Mouse (Mus musculus) hindbrain, embryonic 11.5 days (tissue): ENCODE measurements around the gene Pygl. TPM values are rescaled to one million over a fixed set of nuclear protein-coding genes. Genes with fewer than 3 reads are reported as not detected.

Source experiments
- ATAC-seq: fragments of 200-750 bp; cut with Nextera tagmentation; 2 replicates; pipeline ENCODE4 v1.8.0; 2017; ENCODE audit warnings: mild to moderate bottlenecking, moderate TSS enrichment, moderate library complexity; ENCODE audit not compliant: low FRiP score
- DNase-seq: peaks from one replicate; pipeline ENCODE4 v3.0.0-alpha.2; 2015; ENCODE audit warnings: low spot score
- H3K27ac ChIP-seq: fragments of 300-500 bp; sonication (generic); 2 replicates; pipeline ENCODE4 v1.5.1; 2014; ENCODE audit warnings: mild to moderate bottlenecking, low read depth, low read length
- H3K27me3 ChIP-seq: fragments of 300-500 bp; sonication (generic); 2 replicates; pipeline ENCODE4 v1.6.1; 2014; ENCODE audit warnings: mild to moderate bottlenecking, low read length, moderate library complexity, mixed read lengths; ENCODE audit not compliant: control insufficient read depth, insufficient read depth
- H3K36me3 ChIP-seq: fragments of 300-500 bp; sonication (generic); 2 replicates; pipeline ENCODE4 v1.6.1; 2014; ENCODE audit warnings: mild to moderate bottlenecking, low read length, moderate library complexity, mixed read lengths; ENCODE audit not compliant: control insufficient read depth, insufficient read depth
- H3K4me1 ChIP-seq: fragments of 300-500 bp; sonication (generic); replicated peaks from 2 replicates; pipeline ENCODE4 v1.6.1; 2014; ENCODE audit warnings: low read length, mixed read lengths; ENCODE audit not compliant: control insufficient read depth, insufficient read depth
- H3K4me2 ChIP-seq: fragments of 300-500 bp; sonication (generic); replicated peaks from 2 replicates; pipeline ENCODE4 v1.6.1; 2014; ENCODE audit warnings: mild to moderate bottlenecking, low read depth, low read length
- H3K4me3 ChIP-seq: fragments of 300-500 bp; sonication (generic); 2 replicates; pipeline ENCODE4 v1.5.1; 2014; ENCODE audit warnings: low read depth, low read length
- H3K9ac ChIP-seq: fragments of 300-500 bp; sonication (generic); 2 replicates; pipeline ENCODE4 v1.6.1; 2014; ENCODE audit warnings: low read depth, low read length
- H3K9me3 ChIP-seq: fragments of 300-500 bp; sonication (generic); 2 replicates; pipeline ENCODE4 v1.6.1; 2016; ENCODE audit warnings: low read length; ENCODE audit not compliant: control insufficient read depth
- WGBS: fragments of 180-500 bp; shearing (Covaris S2); extraction: QIAGEN DNeasy Blood & Tissue Kit; methylation state at CpG from one replicate; pipeline ENCODE4 v1.1.7; 2014; 5-methylcytosine and 5-hydroxymethylcytosine counted together
- polyA plus RNA-seq: library from polyadenylated mRNA; unstranded; fragments of >200 nt; fragmentation: Nextera tagmentation; extraction: Ambion mirVana; gene quantifications from 2 replicates; pipeline ENCODE4 v1.2.1, GENCODE M21; 2014

Pygl gene
- polyA plus RNA-seq, 1 experiment from 2014 or later: 6.8 TPM

DNA sequence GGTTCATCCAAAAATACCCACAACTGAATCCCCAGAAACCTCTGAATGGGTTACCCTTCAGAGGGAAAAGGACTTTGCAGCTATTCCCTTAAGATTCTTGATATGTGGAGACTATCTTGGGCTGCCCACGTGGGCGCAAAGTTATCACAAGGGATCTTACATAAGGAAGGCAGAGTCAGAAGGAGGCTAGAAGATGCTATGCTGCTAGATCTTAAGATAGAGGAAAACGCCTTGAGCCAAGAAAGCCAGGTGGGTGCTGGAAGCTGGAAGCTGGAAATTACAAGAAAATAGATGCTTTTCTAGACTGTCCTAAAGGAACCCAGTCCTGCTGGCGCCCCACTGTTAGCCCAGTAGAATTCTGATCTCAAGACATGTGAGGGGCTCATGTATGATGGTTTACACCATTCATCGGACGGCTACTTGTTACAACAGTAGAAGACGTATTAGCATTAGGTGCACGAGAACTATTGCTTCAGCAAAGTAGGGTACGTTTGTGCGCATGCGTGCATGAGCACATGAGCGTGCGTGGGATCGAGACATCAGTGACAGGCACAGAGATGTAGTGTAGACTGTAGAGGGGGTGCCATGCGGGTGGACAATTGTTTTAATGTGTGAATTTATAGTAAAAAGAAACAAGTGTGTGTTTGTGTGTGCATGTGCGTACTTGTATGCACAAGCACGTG lies 31.1 kb upstream of the Pygl start:
- no peaks in the 10 kb centered on the region for H3K4me1 ChIP-seq
- no peak overlapping the region for H3K4me3 ChIP-seq
- ATAC-seq (no peak), DNase-seq (no peak)
- 92% methylated on average over 17 of the region's 17 CpGs for WGBS
- H3K27ac ChIP-seq: no peak overlapping the region
- no peaks in the 10 kb centered on the region for H3K27me3 ChIP-seq
- no peaks in the 10 kb centered on the region for H3K9me3 ChIP-seq
- no peak overlapping the region for H3K9ac ChIP-seq
- H3K4me2 ChIP-seq: no peak overlapping the region
- no peaks in the 10 kb centered on the region for H3K36me3 ChIP-seq

DNA sequence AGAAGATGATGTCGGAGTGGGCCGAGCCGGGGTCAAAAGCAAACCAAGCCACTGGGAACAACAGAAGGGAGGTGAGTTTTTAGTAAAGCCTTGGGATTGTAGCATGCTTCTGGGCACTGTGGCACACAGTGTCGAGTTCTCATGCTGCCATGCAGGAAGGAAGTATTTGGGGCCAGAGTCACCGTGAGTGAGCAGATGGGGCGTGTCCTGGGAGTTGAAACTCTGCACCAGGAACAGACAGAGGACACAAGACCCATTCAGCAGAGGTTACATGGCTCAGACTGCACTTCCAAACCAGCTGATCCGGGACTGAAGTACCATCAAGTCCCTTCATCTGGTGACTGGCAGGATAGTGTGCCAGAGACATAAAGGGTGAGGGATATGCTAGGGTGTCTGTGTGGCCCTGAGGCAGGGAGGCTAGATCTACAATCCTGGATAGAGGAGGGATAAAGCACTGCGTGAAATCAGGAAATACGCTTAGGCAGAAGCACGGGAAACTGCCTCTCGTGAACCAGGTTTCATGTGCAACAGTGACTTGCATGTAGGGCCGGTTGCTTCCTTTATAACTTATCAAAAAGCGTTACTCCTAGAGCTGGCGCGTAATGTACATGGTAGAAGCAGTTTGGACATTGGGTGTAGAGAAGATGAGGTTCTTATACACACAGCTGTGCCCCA lies 20.1 kb upstream of the Pygl start:
- no peak for DNase-seq
- WGBS: 85% methylated on average over 15 of the region's 15 CpGs

GRCm38 (mm10) chr12:70249616-70250157 lies 18.4 kb upstream of the Pygl start:
- no peaks in the 10 kb centered on the region for H3K4me1 ChIP-seq
- no peak overlapping the region for H3K4me3 ChIP-seq
- no peak overlapping the region for H3K9ac ChIP-seq
- no peak overlapping the region for H3K27ac ChIP-seq
- no peaks in the 10 kb centered on the region for H3K36me3 ChIP-seq
- no peaks in the 10 kb centered on the region for H3K9me3 ChIP-seq
- DNase-seq (no peak), ATAC-seq (no peak)
- H3K27me3 ChIP-seq: no peaks in the 10 kb centered on the region
- 83% methylated on average over 10 of the region's 10 CpGs for WGBS
- no peak overlapping the region for H3K4me2 ChIP-seq

More for the DNA sequence above, 20.1 kb upstream of the Pygl start:
- Histone ChIP-seq H3K4me3 (no peak overlapping the region), H3K36me3 (no peaks in the 10 kb centered on the region), H3K27me3 (no peaks in the 10 kb centered on the region), H3K27ac (no peak overlapping the region), H3K4me2 (no peak overlapping the region), H3K9me3 (no peaks in the 10 kb centered on the region), H3K4me1 (no peaks in the 10 kb centered on the region), H3K9ac (no peak overlapping the region)
- no peak for ATAC-seq

GRCm38 (mm10) chr12:70247683-70248474 lies 16.6 kb upstream of the Pygl start:
- H3K9me3 ChIP-seq: no peaks in the 10 kb centered on the region
- H3K27ac ChIP-seq: peak overlapping the region; percentile 58
- WGBS: 45% methylated on average over 15 of the region's 15 CpGs
- H3K4me1 ChIP-seq: no peaks in the 10 kb centered on the region
- no peaks in the 10 kb centered on the region for H3K36me3 ChIP-seq
- H3K4me3 ChIP-seq: no peak overlapping the region
- no peaks in the 10 kb centered on the region for H3K27me3 ChIP-seq
- DNase-seq: peak; percentile 36
- no peak overlapping the region for H3K9ac ChIP-seq
- H3K4me2 ChIP-seq: no peak overlapping the region
- ATAC-seq: peak; percentile 71

DNA sequence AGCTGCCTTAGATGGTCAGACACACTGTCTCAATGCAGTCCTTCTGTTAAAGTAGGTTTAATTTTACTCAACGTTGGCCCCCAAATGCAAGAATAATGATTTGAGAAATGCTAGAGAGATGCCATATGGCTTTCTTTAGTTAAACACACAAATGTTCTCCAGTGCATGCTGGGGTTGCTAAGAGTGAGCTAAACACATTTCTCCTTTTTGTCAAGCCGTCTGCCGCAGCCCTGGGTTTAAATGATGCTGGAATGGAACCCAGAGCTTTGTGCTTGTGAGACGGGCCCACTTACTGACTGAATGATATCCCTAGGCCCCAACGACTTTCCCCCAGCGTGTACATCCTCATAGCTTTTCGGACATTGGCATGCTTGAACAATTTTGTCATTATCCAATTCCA lies 11.3 kb upstream of the Pygl start:
- H3K4me1 ChIP-seq: no peaks in the 10 kb centered on the region
- ATAC-seq (no peak), DNase-seq (no peak)
- H3K36me3 ChIP-seq: no peaks in the 10 kb centered on the region
- no peak overlapping the region for H3K4me3 ChIP-seq
- H3K4me2 ChIP-seq: no peak overlapping the region
- H3K27ac ChIP-seq: no peak overlapping the region
- WGBS: 81% methylated on average over 7 of the region's 7 CpGs
- H3K9me3 ChIP-seq: no peaks in the 10 kb centered on the region
- no peak overlapping the region for H3K9ac ChIP-seq
- H3K27me3 ChIP-seq: no peaks in the 10 kb centered on the region

DNA sequence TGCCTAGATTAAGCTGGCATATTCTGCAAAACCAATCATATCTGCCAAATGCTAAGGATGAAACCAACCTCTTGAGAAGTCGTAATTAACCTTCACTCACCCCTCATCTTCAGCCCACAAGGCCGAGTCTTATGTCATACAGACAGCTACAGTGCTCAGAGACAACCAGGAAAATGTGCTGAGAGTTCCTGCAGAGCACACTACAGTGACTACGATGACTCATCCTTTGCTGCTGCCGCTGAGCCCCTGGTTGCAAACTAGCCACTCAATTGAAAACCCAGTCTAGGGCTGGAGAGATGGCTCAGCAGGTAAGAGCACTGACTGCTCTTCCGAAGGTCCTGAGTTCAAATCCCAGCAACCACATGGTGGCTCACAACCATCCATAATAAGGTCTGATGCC lies 8.5 kb upstream of the Pygl start:
- no peak for DNase-seq
- Histone ChIP-seq H3K4me1 (no peaks in the 10 kb centered on the region), H3K36me3 (no peaks in the 10 kb centered on the region), H3K27ac (no peak overlapping the region), H3K9me3 (no peaks in the 10 kb centered on the region), H3K4me3 (no peak overlapping the region), H3K4me2 (no peak overlapping the region), H3K9ac (no peak overlapping the region), H3K27me3 (no peaks in the 10 kb centered on the region)
- ATAC-seq: no peak
- 80% methylated on average over 5 of the region's 5 CpGs for WGBS

- H3K4me1 ChIP-seq: no peaks in the 10 kb centered on the region
- H3K9ac ChIP-seq: no peak overlapping the region
- no peak for ATAC-seq
- no peak overlapping the region for H3K27ac ChIP-seq
- H3K9me3 ChIP-seq: no peaks in the 10 kb centered on the region
- DNase-seq: no peak
- no peaks in the 10 kb centered on the region for H3K36me3 ChIP-seq
- H3K4me3 ChIP-seq: no peak overlapping the region
- no peaks in the 10 kb centered on the region for H3K27me3 ChIP-seq
- H3K4me2 ChIP-seq: no peak overlapping the region
- WGBS: 75% methylated on average over 8 of the region's 8 CpGs
Observed at GRCm38 (mm10) chr12:70238604-70239003, 7.3 kb upstream of the Pygl start.

- 0 out of 2 replicates have a peak overlapping the region, but pooled peaks have one; percentile 30 for H3K27ac ChIP-seq
- peak; percentile 78 for ATAC-seq
- 17% methylated on average over 13 of the region's 13 CpGs for WGBS
- no peaks in the 10 kb centered on the region for H3K27me3 ChIP-seq
- peak overlapping the region; percentile 27 for H3K4me3 ChIP-seq
- peak overlapping the region; percentile 28; the same call in 1 of the 2 replicates for H3K9ac ChIP-seq
- peak; percentile 90 for DNase-seq
- H3K36me3 ChIP-seq: no peaks in the 10 kb centered on the region
- H3K9me3 ChIP-seq: no peaks in the 10 kb centered on the region
- no peaks in the 10 kb centered on the region for H3K4me1 ChIP-seq
- H3K4me2 ChIP-seq: peak overlapping the region; percentile 48
Observed at GRCm38 (mm10) chr12:70234938-70235484, 3.7 kb upstream of the Pygl start.
